Mouse (Mus musculus) bone marrow macrophage, adult 2 months (primary cell): Measurements from ENCODE around the gene Zdhhc14. TPM values are rescaled to one million over a fixed set of nuclear protein-coding genes. Genes with fewer than 3 reads are reported as not detected.

Experiments
- H3K27ac ChIP-seq: 2 replicates; pipeline ENCODE4 v1.5.1; 2012; ENCODE audit warnings: low read depth, low read length; ENCODE audit not compliant: insufficient read depth
- H3K4me1 ChIP-seq: 2 replicates; pipeline ENCODE4 v1.6.1; 2012; ENCODE audit warnings: low read length; ENCODE audit not compliant: control insufficient read depth, insufficient read depth
- H3K4me3 ChIP-seq: 2 replicates; pipeline ENCODE4 v1.5.1; 2012; ENCODE audit warnings: mild to moderate bottlenecking, low read length, moderate library complexity; ENCODE audit not compliant: insufficient read depth
- CTCF ChIP-seq: IDR thresholded peaks from 2 replicates; pipeline ENCODE4 v1.5.1; 2012; ENCODE audit warnings: low read depth, mild to moderate bottlenecking, low read length, moderate library complexity
- POLR2A ChIP-seq: IDR thresholded peaks from 2 replicates; pipeline ENCODE4 v1.6.1; 2012; ENCODE audit warnings: mild to moderate bottlenecking, low read depth, low read length, borderline replicate concordance
- polyA plus RNA-seq: library from polyadenylated mRNA; stranded (reverse); fragments of >200 nt; gene quantifications from 2 replicates; pipeline ENCODE4 v1.2.4, GENCODE M21; 2012; ENCODE audit not compliant: missing spikeins, insufficient read depth, insufficient read length

Zdhhc14 gene
- polyA plus RNA-seq, 1 experiment: 47.0 TPM

DNA sequence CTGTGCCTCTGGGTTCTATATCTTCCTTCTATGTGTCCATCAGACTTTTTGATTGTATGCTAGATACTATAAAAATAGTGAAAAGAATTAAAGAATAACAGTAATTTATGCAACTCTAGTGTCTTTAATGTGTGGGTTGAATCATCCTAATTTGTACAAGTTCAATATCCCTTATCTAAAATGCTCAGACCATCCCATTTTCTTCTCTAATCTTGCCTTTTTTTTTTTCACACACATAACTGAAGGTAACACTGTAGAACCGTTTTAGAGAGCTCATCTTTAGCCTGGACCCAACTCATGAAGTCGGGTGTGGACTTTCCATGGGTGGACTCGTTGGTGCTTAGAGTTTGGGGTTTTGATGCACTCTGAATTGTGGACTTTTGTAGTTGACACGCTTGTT is 12.6 kb downstream of the Zdhhc14 start:
- Histone ChIP-seq H3K27ac (no peak overlapping the region), H3K4me1 (peaks cover 25% of the 10 kb centered on the region), H3K4me3 (no peak overlapping the region)
- TF ChIP-seq CTCF (no peak), POLR2A (no peak)

- Histone ChIP-seq H3K4me1 (peaks cover 29% of the 10 kb centered on the region), H3K4me3 (no peak overlapping the region), H3K27ac (no peak overlapping the region)
- TF ChIP-seq POLR2A: no peak
- no peak for TF ChIP-seq CTCF
Observed at GRCm38 (mm10) chr17:5506553-5506952, 14.2 kb downstream of the Zdhhc14 start.

DNA sequence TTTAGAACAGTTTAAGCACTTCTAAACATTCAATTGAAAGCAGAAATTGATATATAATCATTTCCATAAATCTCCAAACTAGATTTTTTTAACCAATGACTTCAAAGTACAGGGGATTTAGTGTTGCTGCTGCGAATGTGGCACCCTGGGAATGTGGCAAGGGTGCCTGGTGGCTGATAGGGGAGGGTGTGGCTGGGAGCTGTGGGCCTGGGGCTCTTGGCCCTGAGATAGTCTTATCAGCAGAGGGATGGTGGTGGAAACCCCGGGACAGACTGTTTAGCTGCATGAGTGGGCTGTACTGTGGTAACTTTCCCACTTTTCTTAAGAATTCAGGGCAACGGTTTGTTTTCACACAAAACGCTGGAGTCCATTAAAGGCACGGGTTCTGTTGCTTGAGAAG is 14.6 kb downstream of the Zdhhc14 start:
- Histone ChIP-seq H3K4me3 (no peak overlapping the region), H3K4me1 (peaks cover 29% of the 10 kb centered on the region), H3K27ac (no peak overlapping the region)
- no peak for TF ChIP-seq CTCF
- TF ChIP-seq POLR2A: no peak

- TF ChIP-seq POLR2A (no peak), CTCF (no peak)
- Histone ChIP-seq H3K4me3 (no peak overlapping the region), H3K27ac (no peak overlapping the region), H3K4me1 (peaks cover 29% of the 10 kb centered on the region)
Observed at GRCm38 (mm10) chr17:5508030-5508429, 15.7 kb downstream of the Zdhhc14 start.

DNA sequence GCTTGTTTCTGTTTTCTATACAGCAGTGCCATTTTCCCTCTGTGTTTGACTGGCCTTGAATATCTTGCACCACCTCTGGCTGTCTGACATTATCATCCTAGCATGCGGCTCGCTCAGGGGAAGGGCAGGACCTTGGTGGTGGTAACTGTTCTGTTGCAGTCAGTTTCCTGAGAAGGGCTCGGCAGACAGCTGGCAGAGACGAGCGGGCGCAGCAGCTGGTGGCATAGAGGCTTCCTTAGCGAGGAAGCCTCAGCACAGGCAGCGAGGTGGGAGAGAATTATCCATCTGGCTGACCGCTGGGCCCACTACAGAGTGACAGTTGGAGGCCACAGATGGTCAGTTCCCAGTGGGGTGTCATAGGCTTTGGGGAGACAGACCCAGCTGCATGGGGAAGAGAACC is 18.2 kb downstream of the Zdhhc14 start:
- Histone ChIP-seq H3K4me1 (peaks cover 26% of the 10 kb centered on the region), H3K4me3 (no peak overlapping the region), H3K27ac (no peak overlapping the region)

GRCm38 (mm10) chr17:5511724-5512123 is 19.4 kb downstream of the Zdhhc14 start:
- H3K4me1 ChIP-seq: peaks cover 19% of the 10 kb centered on the region
- no peak for TF ChIP-seq POLR2A
- TF ChIP-seq CTCF: no peak
- no peak overlapping the region for H3K27ac ChIP-seq
- H3K4me3 ChIP-seq: no peak overlapping the region

More for the DNA sequence above, 18.2 kb downstream of the Zdhhc14 start:
- TF ChIP-seq CTCF: no peak
- TF ChIP-seq POLR2A: no peak

GRCm38 (mm10) chr17:5519466-5519865 is 27.1 kb downstream of the Zdhhc14 start:
- TF ChIP-seq CTCF: no peak
- TF ChIP-seq POLR2A: no peak
- H3K4me1 ChIP-seq: peaks cover 27% of the 10 kb centered on the region
- H3K4me3 ChIP-seq: no peak overlapping the region
- no peak overlapping the region; the same call in 1 of the 2 replicates for H3K27ac ChIP-seq

DNA sequence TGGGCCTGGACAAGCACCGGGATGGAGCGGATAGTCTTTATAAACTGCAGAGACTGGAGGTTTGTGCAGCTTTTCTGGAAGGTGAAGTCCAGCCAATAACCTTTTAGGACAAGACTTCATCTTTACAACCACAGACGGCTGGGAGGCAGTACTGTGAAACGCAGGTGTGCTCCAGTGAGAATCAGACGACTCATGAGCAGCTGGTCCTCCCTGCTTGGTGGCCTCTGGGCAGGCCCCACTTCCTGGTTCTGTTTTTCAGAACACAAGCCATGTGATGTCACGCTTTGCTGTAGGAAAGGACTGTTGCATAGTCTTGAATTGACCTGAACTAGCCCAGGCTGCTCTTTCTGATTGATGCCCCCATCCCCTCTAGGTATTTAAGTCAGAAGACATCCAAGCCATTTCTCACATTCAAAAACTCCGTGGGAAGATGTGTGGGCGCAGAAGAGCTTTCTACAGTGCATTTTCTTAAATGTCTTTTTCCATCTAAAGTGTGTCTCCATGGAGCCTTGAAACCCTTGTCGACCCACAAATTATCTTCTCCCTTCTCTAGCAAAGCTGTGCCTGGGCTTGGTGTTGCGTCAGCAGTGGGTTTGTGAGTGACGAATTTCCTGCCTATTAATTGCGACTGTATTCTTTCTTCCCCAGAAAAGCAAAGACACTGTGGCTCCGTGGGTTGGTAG is 27.7 kb downstream of the Zdhhc14 start:
- peaks cover 26% of the 10 kb centered on the region for H3K4me1 ChIP-seq
- TF ChIP-seq CTCF (no peak), POLR2A (no peak)

DNA sequence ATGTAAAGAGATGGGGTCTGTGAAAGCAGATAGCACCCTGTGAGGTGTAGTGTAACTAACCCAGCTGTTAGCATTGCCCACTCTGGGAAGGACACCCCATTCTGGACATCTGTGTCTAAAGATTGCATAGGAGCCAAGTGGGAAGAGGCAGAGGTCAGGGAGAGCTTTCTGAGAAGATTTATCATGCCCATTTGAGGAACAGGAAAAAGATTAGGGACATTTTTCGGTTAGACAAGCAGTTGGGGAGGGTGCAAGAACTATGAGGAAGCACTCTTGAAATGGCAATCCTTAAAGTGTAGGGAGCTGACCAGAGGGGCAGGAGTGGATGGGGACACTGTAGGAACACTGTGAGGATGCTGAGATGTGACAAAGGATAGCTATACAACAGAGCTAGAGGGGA is 29.2 kb downstream of the Zdhhc14 start:
- Histone ChIP-seq H3K27ac (peak overlapping the region; percentile 36), H3K4me3 (no peak overlapping the region), H3K4me1 (peaks cover 26% of the 10 kb centered on the region)
- TF ChIP-seq POLR2A (no peak), CTCF (no peak)

More for the DNA sequence above, 27.7 kb downstream of the Zdhhc14 start:
- Histone ChIP-seq H3K4me3 (no peak overlapping the region), H3K27ac (peak overlapping the region; percentile 13; the same call in 1 of the 2 replicates)

DNA sequence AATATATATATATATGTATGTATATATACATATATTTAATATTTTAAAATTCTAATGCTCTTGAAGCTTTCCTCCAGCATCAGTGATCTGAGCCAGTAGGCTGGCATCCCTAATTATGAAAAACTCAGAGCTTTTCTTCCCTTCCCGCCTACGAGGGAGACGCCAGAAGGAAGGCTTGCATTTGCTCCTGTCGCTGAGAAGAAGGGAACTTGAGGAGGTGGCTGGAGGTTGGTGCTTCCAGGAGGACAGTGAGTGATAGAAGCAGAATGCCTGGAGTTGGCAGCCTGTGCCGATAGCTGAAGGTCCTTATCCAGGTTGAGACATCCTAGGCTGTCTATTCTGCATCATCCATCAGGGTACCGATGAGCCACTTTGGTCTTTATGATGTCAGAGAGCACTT is 37.2 kb downstream of the Zdhhc14 start:
- Histone ChIP-seq H3K27ac (no peak overlapping the region), H3K4me1 (no peaks in the 10 kb centered on the region), H3K4me3 (no peak overlapping the region)
- TF ChIP-seq POLR2A (no peak), CTCF (no peak)

DNA sequence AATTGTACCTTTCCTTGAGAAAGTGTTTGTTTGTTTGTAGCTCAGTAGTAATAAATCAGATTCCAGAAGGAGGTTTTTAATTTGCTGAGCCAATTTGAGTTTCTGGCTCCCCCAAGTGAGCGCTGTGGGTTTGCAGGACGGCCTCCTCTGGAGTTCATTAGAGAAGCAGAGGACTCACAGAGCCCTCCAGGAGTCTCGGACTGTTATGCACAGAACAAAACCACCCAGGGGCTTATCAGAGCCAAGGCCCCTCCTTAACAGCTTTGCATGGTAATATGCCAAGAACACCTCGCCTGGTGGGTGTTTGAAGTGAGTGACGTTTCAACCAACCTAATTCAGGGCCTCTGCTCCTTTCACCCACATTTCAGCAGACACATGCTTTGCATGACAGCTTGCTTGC is 40.5 kb downstream of the Zdhhc14 start:
- 0 out of 2 replicates have a peak, but pooled peaks cover 3% of the 10 kb centered on the region for H3K4me1 ChIP-seq
- no peak for TF ChIP-seq CTCF
- TF ChIP-seq POLR2A: no peak

More for the DNA sequence above, 40.5 kb downstream of the Zdhhc14 start:
- no peak overlapping the region for H3K27ac ChIP-seq
- H3K4me3 ChIP-seq: no peak overlapping the region
